Mouse (Mus musculus) B cell, adult 62 days (primary cell): ENCODE data around the gene Ccdc63. TPM values are rescaled to one million over a fixed set of nuclear protein-coding genes. Genes with fewer than 3 reads are reported as not detected.

Source experiments
- total RNA-seq: library from RNA; stranded (reverse); gene quantifications from 4 replicates; pipeline ENCODE4 v1.2.4, GENCODE M21; 2023

Gene Ccdc63
- 0.97 to 1.6 TPM in 2 of 4 replicates, not detected in the others for total RNA-seq

GRCm38 (mm10) chr5:122140723-122141122 lies at the start of gene Ccdc63:
Gene Ccdc63, minus strand, starts transcription at chr5:122140823.

GRCm38 (mm10) chr5:122157827-122158381 lies 17.3 kb upstream of the Ccdc63 start, which contains the start of gene Ppp1cc:
Gene Ppp1cc, plus strand, starts transcription at chr5:122158278.

Other genes with a start within 250 kb of the Ccdc63 start
- gene Cux2, start 90.7 kb downstream of the Ccdc63 start, total RNA-seq, result not detected in 4 replicates
- not detected in 4 replicates for gene Myl2, start 39.9 kb downstream of the Ccdc63 start, total RNA-seq
- gene Ppp1cc, start 17.5 kb upstream of the Ccdc63 start, total RNA-seq, result 212 to 277 TPM (median 248 TPM) in 4 replicates
- gene Hvcn1, start 66.0 kb upstream of the Ccdc63 start, total RNA-seq, result 709 to 813 TPM (median 779 TPM) in 4 replicates
- gene Tctn1, start 123.6 kb upstream of the Ccdc63 start, total RNA-seq, result 19.0 to 24.6 TPM (median 22.6 TPM) in 4 replicates
- 21.5 to 25.4 TPM (median 24.0 TPM) in 4 replicates for gene Pptc7, start 143.5 kb upstream of the Ccdc63 start, total RNA-seq
- 9.9 to 11.7 TPM (median 10.7 TPM) in 4 replicates for gene Rad9b, start 213.4 kb upstream of the Ccdc63 start, total RNA-seq
- gene Vps29, start 213.5 kb upstream of the Ccdc63 start, total RNA-seq, result 38.9 to 61.2 TPM (median 57.0 TPM) in 4 replicates
- gene Gpn3, start 231.1 kb upstream of the Ccdc63 start, total RNA-seq, result 31.1 to 40.6 TPM (median 36.3 TPM) in 4 replicates
- gene Fam216a, start 231.5 kb upstream of the Ccdc63 start, total RNA-seq, result 9.1 to 10.8 TPM (median 9.8 TPM) in 4 replicates